Mouse (Mus musculus) erythroblast, embryonic 14.5 days (primary cell): ENCODE results near the gene Adamtsl1.

Experiments
- GATA1 ChIP-seq: IDR thresholded peaks from 2 replicates; pipeline ENCODE4 v1.6.1; 2012; ENCODE audit warnings: low read length, inconsistent platforms, mixed read lengths
- TAL1 ChIP-seq: IDR thresholded peaks from 3 replicates; pipeline ENCODE4 v1.6.1; 2012; ENCODE audit warnings: low read length, inconsistent platforms, mixed read lengths

- TF ChIP-seq GATA1 = no peak
- TF ChIP-seq TAL1 = no peak
Observed at GRCm38 (mm10) chr4:86289511-86290273, 775.7 kb downstream of the Adamtsl1 start.
